Mouse (Mus musculus) heart, adult 9 months (tissue): ENCODE data around the gene Fbxo21.

Experiments used
- DNase-seq, 2 experiments: peaks; one replicate each; pipeline ENCODE4 v3.0.0; 2022; ENCODE audit warnings: low spot score in 2 of 2

Gene Fbxo21

GRCm38 (mm10) chr5:117976657-117977500 lies at the start of gene Fbxo21:
Fbxo21 (plus strand) TSS chr5:117976730.
- peak; percentile 96 to 98 for DNase-seq

GRCm38 (mm10) chr5:117928553-117928952 lies 48.0 kb upstream of the Fbxo21 start:
- DNase-seq: no peak

GRCm38 (mm10) chr5:117932222-117932621 lies 44.3 kb upstream of the Fbxo21 start:
- no peak for DNase-seq

GRCm38 (mm10) chr5:117932862-117933261 lies 43.7 kb upstream of the Fbxo21 start:
- peak in 1 of 2 experiments; percentile 58 for DNase-seq

GRCm38 (mm10) chr5:117936346-117936745 lies 40.2 kb upstream of the Fbxo21 start:
- DNase-seq: no peak

GRCm38 (mm10) chr5:117937186-117937585 lies 39.3 kb upstream of the Fbxo21 start:
- DNase-seq: no peak

- DNase-seq: peak in 1 of 2 experiments; percentile 37
Measured at GRCm38 (mm10) chr5:117938182-117938581, 38.3 kb upstream of the Fbxo21 start.

- no peak for DNase-seq
Measured at GRCm38 (mm10) chr5:117939402-117939801, 37.1 kb upstream of the Fbxo21 start.

- DNase-seq: no peak
Measured at GRCm38 (mm10) chr5:117941552-117941951, 35.0 kb upstream of the Fbxo21 start.

- peak in 1 of 2 experiments; percentile 17 for DNase-seq
Measured at GRCm38 (mm10) chr5:117946605-117947004, 29.9 kb upstream of the Fbxo21 start.

- no peak for DNase-seq
Measured at GRCm38 (mm10) chr5:117949393-117949792, 27.1 kb upstream of the Fbxo21 start.

- no peak for DNase-seq
Measured at GRCm38 (mm10) chr5:117953893-117954292, 22.6 kb upstream of the Fbxo21 start.

GRCm38 (mm10) chr5:117954429-117954828 lies 22.1 kb upstream of the Fbxo21 start:
- no peak for DNase-seq

- peak in 1 of 2 experiments; percentile 15 for DNase-seq
Measured at GRCm38 (mm10) chr5:117955675-117956420, 20.7 kb upstream of the Fbxo21 start.

GRCm38 (mm10) chr5:117964750-117965149 lies 11.8 kb upstream of the Fbxo21 start:
- no peak for DNase-seq

- no peak for DNase-seq
Measured at GRCm38 (mm10) chr5:117966956-117967355, 9.6 kb upstream of the Fbxo21 start.

GRCm38 (mm10) chr5:117967659-117968069 lies 8.9 kb upstream of the Fbxo21 start:
- no peak for DNase-seq

GRCm38 (mm10) chr5:117969681-117970427 lies 6.7 kb upstream of the Fbxo21 start:
- DNase-seq: no peak

- DNase-seq: no peak
Measured at GRCm38 (mm10) chr5:117976263-117976656, 270 bp upstream of the Fbxo21 start.

GRCm38 (mm10) chr5:117977501-117978158 lies 1.1 kb downstream of the Fbxo21 start:
- no peak for DNase-seq

- no peak for DNase-seq
Measured at GRCm38 (mm10) chr5:117978159-117978697, 1.7 kb downstream of the Fbxo21 start.
